Mouse (Mus musculus): ENCODE data around the gene Fbxo21.

DNA sequence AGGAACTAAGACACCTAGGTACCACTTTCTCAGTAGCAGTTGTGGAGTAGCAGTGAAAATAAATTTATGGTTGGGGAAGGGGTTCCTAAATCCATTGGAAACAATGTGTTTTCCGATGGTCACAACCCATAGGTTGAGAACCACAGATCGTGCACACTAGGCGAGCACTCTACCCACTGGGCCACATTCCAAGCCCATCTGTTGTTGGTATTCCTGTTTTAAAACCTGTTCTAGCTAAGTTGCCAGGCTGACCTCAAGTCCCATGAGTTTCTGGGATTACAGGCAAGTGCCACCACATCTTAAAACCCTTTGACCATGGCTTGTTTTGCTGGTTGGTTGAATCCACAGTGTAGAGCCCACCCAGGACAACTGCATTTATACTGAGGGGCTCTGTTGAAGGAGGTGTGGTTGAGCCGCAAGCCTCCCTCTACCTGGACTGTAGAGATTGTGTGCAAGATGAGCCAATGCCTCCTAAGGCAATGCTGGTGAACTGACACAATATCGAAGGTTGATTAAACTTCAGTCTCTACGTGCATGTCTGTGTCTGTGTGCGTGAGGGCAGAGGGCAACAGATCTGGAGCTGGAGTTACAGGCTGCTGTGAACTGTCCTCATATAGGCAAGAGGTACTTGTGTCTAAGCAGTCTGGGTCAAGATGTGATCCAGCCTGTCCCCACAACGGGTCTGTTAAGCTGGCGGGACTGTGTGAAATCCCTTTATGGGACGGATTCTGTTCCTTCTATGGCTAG is 6.7 kb upstream of the Fbxo21 start:
- TF ChIP-seq POLR2A (IDR thresholded peaks at IDR 0.05; ENCODE audit: borderline replicate concordance, control insufficient read depth, low read depth, low read length) (no peak), CTCF (IDR thresholded peaks at IDR 0.05; ENCODE audit: control insufficient read depth, insufficient read depth, low read length) (no peak)
